Mouse (Mus musculus) liver, embryonic 13.5 days (tissue): ENCODE results near the gene Sord. TPM values are rescaled to one million over a fixed set of nuclear protein-coding genes. Genes with fewer than 3 reads are reported as not detected.

ENCODE experiments used
- ATAC-seq: fragments of 200-750 bp; cut with Nextera tagmentation; 2 replicates; pipeline ENCODE4 v1.8.0; 2017; ENCODE audit warnings: low read depth, mild to moderate bottlenecking, moderate number of reproducible peaks, moderate library complexity
- DNase-seq: peaks from one replicate; pipeline ENCODE4 v3.0.0; 2022
- H3K27ac ChIP-seq: fragments of 300-500 bp; sonication (generic); 2 replicates; pipeline ENCODE4 v1.5.1; 2015; ENCODE audit warnings: moderate library complexity, mild to moderate bottlenecking, inconsistent platforms
- H3K27me3 ChIP-seq: fragments of 300-500 bp; sonication (generic); 2 replicates; pipeline ENCODE4 v1.6.1; 2015; ENCODE audit warnings: mild to moderate bottlenecking, inconsistent platforms
- H3K36me3 ChIP-seq: fragments of 300-500 bp; sonication (generic); 2 replicates; pipeline ENCODE4 v1.6.1; 2015; ENCODE audit warnings: mild to moderate bottlenecking, inconsistent platforms
- H3K4me1 ChIP-seq: fragments of 300-500 bp; sonication (generic); replicated peaks from 2 replicates; pipeline ENCODE4 v1.6.1; 2015; ENCODE audit warnings: inconsistent platforms
- H3K4me2 ChIP-seq: fragments of 300-500 bp; sonication (generic); 2 replicates; pipeline ENCODE4 v1.6.1; 2015; ENCODE audit warnings: inconsistent platforms, mild to moderate bottlenecking, moderate library complexity
- H3K4me3 ChIP-seq: fragments of 300-500 bp; sonication (generic); replicated peaks from 2 replicates; pipeline ENCODE4 v1.5.1; 2015; ENCODE audit warnings: mild to moderate bottlenecking, inconsistent platforms
- H3K9ac ChIP-seq: fragments of 300-500 bp; sonication (generic); 2 replicates; pipeline ENCODE4 v1.6.1; 2015; ENCODE audit warnings: mild to moderate bottlenecking, inconsistent platforms
- H3K9me3 ChIP-seq: fragments of 300-500 bp; sonication (generic); replicated peaks from 2 replicates; pipeline ENCODE4 v1.6.1; 2016; ENCODE audit warnings: inconsistent platforms
- WGBS: fragments of 180-500 bp; shearing (Covaris S2); methylation state at CpG from one replicate; pipeline ENCODE4 v1.1.7; 2015; ENCODE audit not compliant: insufficient replicate concordance; 5-methylcytosine and 5-hydroxymethylcytosine counted together
- polyA plus RNA-seq: library from polyadenylated mRNA; unstranded; fragments of >200 nt; fragmentation: Nextera tagmentation; extraction: Ambion mirVana; gene quantifications from 2 replicates; pipeline ENCODE4 v1.2.1, GENCODE M21; 2015

Sord gene
- polyA plus RNA-seq, 1 experiment from 2014 or later = 146 TPM

GRCm38 (mm10) chr2:122240735-122241134 is 6.2 kb downstream of the Sord start:
- ATAC-seq (no peak), DNase-seq (no peak)
- Histone ChIP-seq H3K27me3 (no peaks in the 10 kb centered on the region), H3K4me1 (peaks cover 63% of the 10 kb centered on the region), H3K27ac (peak overlapping the region; percentile 58), H3K9ac (no peak overlapping the region), H3K36me3 (peaks cover 13% of the 10 kb centered on the region), H3K4me2 (no peak overlapping the region), H3K9me3 (no peaks in the 10 kb centered on the region), H3K4me3 (no peak overlapping the region)

GRCm38 (mm10) chr2:122241226-122241625 is 6.7 kb downstream of the Sord start:
- 78% methylated on average over 4 of the region's 4 CpGs for WGBS
- no peak overlapping the region for H3K9ac ChIP-seq
- DNase-seq (no peak), ATAC-seq (no peak)
- no peaks in the 10 kb centered on the region for H3K9me3 ChIP-seq
- H3K4me1 ChIP-seq = peaks cover 58% of the 10 kb centered on the region
- peaks cover 18% of the 10 kb centered on the region for H3K36me3 ChIP-seq
- no peak overlapping the region for H3K4me2 ChIP-seq
- peak overlapping the region; percentile 58 for H3K27ac ChIP-seq
- no peak overlapping the region for H3K4me3 ChIP-seq
- H3K27me3 ChIP-seq = no peaks in the 10 kb centered on the region

GRCm38 (mm10) chr2:122241935-122242334 is 7.4 kb downstream of the Sord start:
- DNase-seq (no peak), ATAC-seq (peak; percentile 54)
- Histone ChIP-seq H3K27ac (peak overlapping the region; percentile 73), H3K4me2 (no peak overlapping the region), H3K27me3 (no peaks in the 10 kb centered on the region), H3K4me3 (no peak overlapping the region), H3K9ac (no peak overlapping the region), H3K4me1 (peaks cover 51% of the 10 kb centered on the region), H3K9me3 (no peaks in the 10 kb centered on the region), H3K36me3 (peaks cover 25% of the 10 kb centered on the region)
- WGBS = 56% methylated on average over 6 of the region's 6 CpGs

- H3K27ac ChIP-seq = peak overlapping the region; percentile 73
- H3K27me3 ChIP-seq = no peaks in the 10 kb centered on the region
- peaks cover 35% of the 10 kb centered on the region for H3K4me1 ChIP-seq
- 0 out of 2 replicates have a peak overlapping the region, but pooled peaks have one; percentile 13 for H3K9ac ChIP-seq
- WGBS = 4% methylated on average over 3 of the region's 3 CpGs
- peaks cover 43% of the 10 kb centered on the region for H3K36me3 ChIP-seq
- H3K4me3 ChIP-seq = no peak overlapping the region
- DNase-seq (peak; percentile 65), ATAC-seq (peak; percentile 59)
- H3K9me3 ChIP-seq = no peaks in the 10 kb centered on the region
- no peak overlapping the region for H3K4me2 ChIP-seq
These were observed 9.2 kb downstream of the Sord start for GRCm38 (mm10) chr2:122243671-122244131.

GRCm38 (mm10) chr2:122247786-122248185 is 13.2 kb downstream of the Sord start:
- WGBS = 68% methylated on average over 10 of the region's 10 CpGs
- H3K27ac ChIP-seq = no peak overlapping the region
- no peak overlapping the region for H3K4me3 ChIP-seq
- ATAC-seq (no peak), DNase-seq (no peak)
- no peaks in the 10 kb centered on the region for H3K9me3 ChIP-seq
- no peaks in the 10 kb centered on the region for H3K27me3 ChIP-seq
- peaks cover 75% of the 10 kb centered on the region for H3K36me3 ChIP-seq
- H3K4me1 ChIP-seq = peaks cover 15% of the 10 kb centered on the region
- H3K4me2 ChIP-seq = no peak overlapping the region
- H3K9ac ChIP-seq = no peak overlapping the region

GRCm38 (mm10) chr2:122255997-122256396 is 21.4 kb downstream of the Sord start:
- no peak overlapping the region for H3K4me2 ChIP-seq
- H3K36me3 ChIP-seq = peaks cover 80% of the 10 kb centered on the region

GRCm38 (mm10) chr2:122260729-122261128 is 26.2 kb downstream of the Sord start:
- H3K27me3 ChIP-seq = no peaks in the 10 kb centered on the region
- H3K9ac ChIP-seq = no peak overlapping the region
- H3K4me1 ChIP-seq = no peaks in the 10 kb centered on the region
- ATAC-seq (no peak), DNase-seq (no peak)
- no peak overlapping the region for H3K4me2 ChIP-seq
- H3K36me3 ChIP-seq = peaks cover 84% of the 10 kb centered on the region
- 69% methylated on average over 5 of the region's 5 CpGs for WGBS
- H3K9me3 ChIP-seq = no peaks in the 10 kb centered on the region
- no peak overlapping the region for H3K27ac ChIP-seq
- H3K4me3 ChIP-seq = no peak overlapping the region

More at GRCm38 (mm10) chr2:122255997-122256396, 21.4 kb downstream of the Sord start:
- no peaks in the 10 kb centered on the region for H3K9me3 ChIP-seq
- DNase-seq (no peak), ATAC-seq (no peak)
- no peak overlapping the region for H3K27ac ChIP-seq
- H3K4me1 ChIP-seq = no peaks in the 10 kb centered on the region
- H3K4me3 ChIP-seq = no peak overlapping the region
- no peak overlapping the region for H3K9ac ChIP-seq
- H3K27me3 ChIP-seq = no peaks in the 10 kb centered on the region
- WGBS = 90% methylated on average over 5 of the region's 5 CpGs

GRCm38 (mm10) chr2:122264690-122265089 is 30.1 kb downstream of the Sord start:
- 84% methylated on average over 3 of the region's 3 CpGs for WGBS
- peaks cover 46% of the 10 kb centered on the region for H3K36me3 ChIP-seq
- no peak overlapping the region for H3K4me3 ChIP-seq
- H3K27ac ChIP-seq = no peak overlapping the region
- H3K9me3 ChIP-seq = no peaks in the 10 kb centered on the region
- ATAC-seq (no peak), DNase-seq (no peak)
- no peak overlapping the region for H3K9ac ChIP-seq
- no peaks in the 10 kb centered on the region for H3K27me3 ChIP-seq
- peaks cover 6% of the 10 kb centered on the region for H3K4me1 ChIP-seq
- H3K4me2 ChIP-seq = no peak overlapping the region

GRCm38 (mm10) chr2:122266407-122267193 is 32.1 kb downstream of the Sord start:
- peaks cover 27% of the 10 kb centered on the region for H3K36me3 ChIP-seq
- no peak overlapping the region for H3K4me2 ChIP-seq
- 78% methylated on average over 7 of the region's 7 CpGs for WGBS
- no peaks in the 10 kb centered on the region for H3K27me3 ChIP-seq
- peaks cover 13% of the 10 kb centered on the region for H3K4me1 ChIP-seq
- H3K27ac ChIP-seq = 0 out of 2 replicates have a peak overlapping the region, but pooled peaks have one; percentile 6
- DNase-seq (no peak), ATAC-seq (peak; percentile 40; the same call in 1 of the 2 replicates)
- no peaks in the 10 kb centered on the region for H3K9me3 ChIP-seq
- H3K9ac ChIP-seq = no peak overlapping the region
- H3K4me3 ChIP-seq = no peak overlapping the region

- no peaks in the 10 kb centered on the region for H3K36me3 ChIP-seq
- ATAC-seq = no peak
- WGBS = 69% methylated on average over 3 of the region's 3 CpGs
- no peaks in the 10 kb centered on the region for H3K4me1 ChIP-seq
- H3K4me2 ChIP-seq = no peak overlapping the region
- no peak for DNase-seq
- no peak overlapping the region for H3K4me3 ChIP-seq
- H3K27ac ChIP-seq = no peak overlapping the region
- H3K27me3 ChIP-seq = no peaks in the 10 kb centered on the region
- H3K9me3 ChIP-seq = 0 out of 2 replicates have a peak, but pooled peaks cover 2% of the 10 kb centered on the region
- H3K9ac ChIP-seq = no peak overlapping the region
These were observed 44.2 kb downstream of the Sord start for GRCm38 (mm10) chr2:122278769-122279168.

- ATAC-seq (no peak), DNase-seq (no peak)
- 64% methylated on average over 9 of the region's 9 CpGs for WGBS
- no peaks in the 10 kb centered on the region for H3K36me3 ChIP-seq
- 0 out of 2 replicates have a peak, but pooled peaks cover 2% of the 10 kb centered on the region for H3K9me3 ChIP-seq
- no peaks in the 10 kb centered on the region for H3K27me3 ChIP-seq
- no peak overlapping the region for H3K4me3 ChIP-seq
- no peaks in the 10 kb centered on the region for H3K4me1 ChIP-seq
- H3K9ac ChIP-seq = no peak overlapping the region
- no peak overlapping the region for H3K27ac ChIP-seq
- no peak overlapping the region for H3K4me2 ChIP-seq
These were observed 49.5 kb downstream of the Sord start for GRCm38 (mm10) chr2:122284091-122284490.

GRCm38 (mm10) chr2:122286137-122286536 is 51.6 kb downstream of the Sord start:
- DNase-seq = no peak
- no peaks in the 10 kb centered on the region for H3K4me1 ChIP-seq
- 0 out of 2 replicates have a peak, but pooled peaks cover 5% of the 10 kb centered on the region for H3K27me3 ChIP-seq
- H3K4me3 ChIP-seq = no peak overlapping the region
- no peak overlapping the region for H3K4me2 ChIP-seq
- H3K9ac ChIP-seq = no peak overlapping the region
- no peak overlapping the region for H3K27ac ChIP-seq
- H3K36me3 ChIP-seq = no peaks in the 10 kb centered on the region
- 0 out of 2 replicates have a peak, but pooled peaks cover 2% of the 10 kb centered on the region for H3K9me3 ChIP-seq
- no peak for ATAC-seq
- WGBS = 49% methylated on average over 7 of the region's 7 CpGs
